Mouse (Mus musculus) olfactory bulb, adult 2 months (tissue): Measurements from ENCODE around the gene Olig3.

Experiments used
- CTCF ChIP-seq: fragments of 200-500 bp; IDR thresholded peaks from 2 replicates; pipeline ENCODE4 v1.5.1; 2012; ENCODE audit warnings: low read depth, mild to moderate bottlenecking, low read length, moderate library complexity; ENCODE audit not compliant: insufficient read depth
- POLR2A ChIP-seq: fragments of 200-500 bp; IDR thresholded peaks from 2 replicates; pipeline ENCODE4 v1.6.1; 2012; ENCODE audit warnings: mild to moderate bottlenecking, low read depth, low read length, moderate library complexity; ENCODE audit not compliant: insufficient read depth

- TF ChIP-seq CTCF = no peak
- no peak for TF ChIP-seq POLR2A
Measured at GRCm38 (mm10) chr10:19372263-19372662, 15.9 kb downstream of the Olig3 start.
